Mouse (Mus musculus): ENCODE data around the gene Ptpn3. TPM values are rescaled to one million over a fixed set of nuclear protein-coding genes. Genes with fewer than 3 reads are reported as not detected.

Gene Ptpn3
- total RNA-seq, 2 experiments from 2014 or later: 31.6 to 36.7 TPM

DNA sequence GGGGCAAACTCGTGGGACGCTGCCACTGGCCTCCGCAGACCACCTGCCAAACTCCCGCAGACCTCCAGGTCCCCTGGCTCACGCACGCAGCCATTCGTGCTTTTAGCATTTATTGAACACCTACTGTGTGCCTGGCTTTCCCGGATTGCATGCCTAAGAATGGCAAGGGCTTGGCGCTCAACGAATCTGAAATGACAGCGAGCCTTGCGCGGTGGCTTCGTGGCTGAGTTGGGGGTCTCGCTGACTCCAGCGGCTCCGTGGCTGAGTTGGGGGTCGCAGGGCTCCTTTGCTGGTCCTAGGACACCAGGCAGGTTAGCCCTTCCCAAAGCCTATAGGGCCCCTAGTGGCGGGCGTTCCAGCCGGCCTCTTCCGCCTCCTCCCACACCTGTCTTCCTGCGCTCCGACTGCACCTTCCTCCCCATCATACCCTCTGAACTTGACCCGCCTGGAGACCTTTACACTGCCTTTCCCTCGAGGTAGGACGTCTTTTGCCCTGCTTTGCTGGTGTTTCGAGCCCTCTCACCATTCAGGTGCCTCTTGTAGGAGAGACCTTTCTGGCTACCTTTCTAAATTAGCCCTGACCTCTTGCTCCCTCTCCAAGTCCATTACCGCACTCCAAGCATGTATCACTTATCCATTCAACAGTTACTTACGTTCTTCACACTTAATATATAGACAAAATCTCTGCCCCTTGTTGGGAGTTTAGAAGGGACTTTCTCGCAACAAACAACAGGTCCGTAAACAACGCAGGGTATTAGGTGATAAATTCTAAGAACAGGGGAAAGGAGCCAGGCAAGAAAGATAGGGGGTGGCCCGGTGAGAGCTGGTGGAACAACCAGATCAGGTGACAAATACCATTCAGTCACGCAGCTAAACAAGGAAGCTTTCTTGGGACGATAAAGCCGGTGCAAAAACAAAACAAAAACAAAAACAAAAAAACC, 898 bp downstream of the Ptpn3 start:
- intact Hi-C loops (cut with DNase I): no loop called here
- DNase-seq (ENCODE audit: low spot score): no peak

DNA sequence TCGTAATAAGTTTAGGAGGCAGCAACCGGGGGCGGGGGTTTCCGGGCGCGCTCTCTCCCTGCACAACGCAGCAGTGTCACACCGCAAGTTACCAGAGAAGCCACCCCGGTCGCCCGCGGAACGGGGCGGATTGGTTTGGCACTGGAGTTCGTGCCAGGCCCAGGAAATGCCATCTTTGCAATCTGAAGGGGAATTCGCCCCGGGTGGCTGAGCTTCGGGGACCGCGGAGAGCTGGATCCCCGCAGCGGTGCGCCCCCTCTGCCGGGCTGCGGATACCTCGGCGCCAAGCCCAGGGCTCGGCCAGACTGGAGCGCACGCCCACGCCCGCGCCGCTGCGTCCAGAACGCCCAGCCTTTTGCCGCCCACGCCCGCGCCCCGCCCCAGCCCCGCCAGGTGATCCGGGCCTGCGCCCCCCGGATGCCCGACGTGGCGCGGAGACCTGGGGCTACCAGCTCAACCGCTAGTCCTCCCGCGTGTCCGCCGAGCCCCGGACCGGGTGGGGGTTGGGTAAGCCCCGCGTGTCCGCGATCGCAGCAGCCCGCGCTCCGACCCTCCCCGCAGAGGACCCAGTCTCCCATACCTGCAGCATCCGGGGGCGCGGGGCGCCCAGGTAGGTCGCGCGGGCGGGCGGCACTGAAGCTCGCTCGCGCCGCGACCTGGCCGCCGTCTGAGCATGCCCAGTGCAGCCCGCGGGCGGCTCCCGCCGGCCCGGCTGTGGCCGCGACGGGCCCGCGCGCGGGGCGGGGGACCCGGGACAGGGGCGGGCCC, 1.8 kb downstream of the Ptpn3 start:
- intact Hi-C loops (cut with DNase I): no loop called here
- peak; percentile 38 for DNase-seq (ENCODE audit: low spot score)

- intact Hi-C loops (cut with DNase I): no loop called here
- DNase-seq (ENCODE audit: low spot score): no peak
Observed at GRCm38 (mm10) chr4:57299308-57299700, 2.3 kb downstream of the Ptpn3 start.

GRCm38 (mm10) chr4:57298181-57298580, 3.5 kb downstream of the Ptpn3 start:
- no peak for DNase-seq (ENCODE audit: low spot score)
- intact Hi-C loops (cut with DNase I): no loop called here

DNA sequence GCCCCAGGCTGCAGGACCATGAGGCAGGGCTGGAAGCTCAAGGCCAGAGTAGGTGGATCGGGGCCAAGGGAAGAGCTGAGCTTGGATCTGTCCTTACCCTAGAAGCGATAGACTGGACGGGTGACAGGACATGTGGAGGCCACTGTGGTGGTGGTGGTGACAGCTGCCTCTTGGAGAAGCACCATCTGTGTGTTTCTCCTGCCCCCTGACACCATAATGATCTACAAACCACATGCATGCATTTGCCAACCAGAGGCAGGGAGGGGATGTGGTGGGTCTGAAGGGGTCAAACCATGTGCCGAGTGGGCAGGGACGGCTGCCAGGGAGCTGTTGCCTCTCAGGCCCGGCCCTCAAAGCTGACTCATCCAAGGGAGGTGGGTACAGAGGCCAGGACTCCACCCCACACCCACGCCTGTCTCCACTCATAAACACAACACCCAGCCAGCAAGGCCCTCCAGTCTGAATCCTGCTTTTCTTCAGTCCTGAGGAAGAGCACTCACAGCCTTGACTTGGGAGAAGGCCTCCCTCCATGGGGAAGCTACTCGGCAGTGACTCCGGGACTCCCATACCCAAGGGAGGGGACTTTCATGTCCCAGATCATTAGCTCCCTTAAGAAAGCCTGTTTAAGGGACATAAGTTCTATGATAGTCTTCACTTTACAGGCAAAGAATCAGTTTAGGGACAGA, 6.5 kb downstream of the Ptpn3 start:
- DNase-seq (ENCODE audit: low spot score): peak; percentile 78
- intact Hi-C loops (cut with DNase I): no loop called here

DNA sequence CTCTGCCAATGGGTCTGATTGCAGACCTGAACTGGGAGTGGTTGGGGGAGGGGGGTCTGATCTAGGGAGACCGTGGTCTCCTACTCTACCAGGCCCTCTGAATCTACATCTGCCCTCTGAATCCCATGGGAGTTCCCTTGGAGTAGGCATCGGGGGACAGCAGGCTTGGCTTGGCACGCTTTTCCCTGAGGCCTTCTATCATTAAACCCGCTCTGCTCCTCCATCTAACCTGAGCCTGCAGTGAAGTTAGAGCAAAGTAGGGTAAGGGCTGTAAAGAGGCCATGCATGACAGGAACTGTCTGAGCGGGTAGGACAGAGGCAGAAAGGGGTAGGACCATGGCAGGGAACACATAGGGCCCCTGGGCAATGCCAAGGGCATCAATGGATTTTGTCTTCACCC, 9.0 kb downstream of the Ptpn3 start:
- no peak for DNase-seq (ENCODE audit: low spot score)

DNA sequence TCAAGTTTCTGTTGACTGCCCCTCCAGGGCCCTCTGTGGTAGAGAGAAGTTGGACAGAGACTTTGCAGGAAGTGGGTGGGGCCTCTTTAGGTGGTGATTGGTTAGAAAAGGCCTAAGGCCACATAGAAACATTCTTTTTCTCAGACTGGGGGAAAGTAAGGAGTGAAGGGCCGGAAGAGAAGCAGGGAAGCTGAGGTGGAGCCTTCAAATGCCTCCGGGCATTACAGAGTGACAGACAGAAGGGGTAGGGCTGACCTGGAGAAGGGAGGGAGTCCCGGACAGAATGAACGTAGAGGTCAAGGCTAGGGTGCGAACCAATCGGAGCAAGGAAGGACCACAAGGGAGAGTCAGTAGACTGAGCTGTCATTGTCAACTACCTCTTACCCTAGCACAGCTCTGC, 11.6 kb downstream of the Ptpn3 start:
- no peak for DNase-seq (ENCODE audit: low spot score)
- intact Hi-C loops (cut with DNase I): no loop called here

More for the DNA sequence above, 9.0 kb downstream of the Ptpn3 start:
- intact Hi-C loops (cut with DNase I): no loop called here

- intact Hi-C loops (cut with DNase I): no loop called here
- no peak for DNase-seq (ENCODE audit: low spot score)
Observed at GRCm38 (mm10) chr4:57287808-57288207, 13.8 kb downstream of the Ptpn3 start.

DNA sequence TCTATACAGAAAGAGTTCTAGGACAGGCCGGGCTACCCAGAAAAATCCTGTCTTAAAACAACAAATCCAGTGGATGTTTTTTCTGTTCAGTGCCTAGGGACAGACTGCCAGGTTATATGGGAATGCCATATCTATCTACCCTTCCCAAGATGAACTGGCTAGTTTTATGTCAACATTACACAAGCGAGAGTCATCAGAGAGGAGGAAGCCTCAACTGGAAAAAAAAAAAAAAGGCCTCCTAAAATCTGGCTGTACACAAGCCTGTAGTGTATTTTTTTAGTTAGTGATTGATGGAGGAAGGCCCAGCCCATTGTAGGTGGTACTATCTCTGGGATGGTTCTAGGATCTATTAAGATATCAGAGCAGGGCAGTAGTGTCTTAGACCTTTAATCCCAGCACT, 16.4 kb downstream of the Ptpn3 start:
- DNase-seq (ENCODE audit: low spot score): no peak
- intact Hi-C loops (cut with DNase I): no loop called here

DNA sequence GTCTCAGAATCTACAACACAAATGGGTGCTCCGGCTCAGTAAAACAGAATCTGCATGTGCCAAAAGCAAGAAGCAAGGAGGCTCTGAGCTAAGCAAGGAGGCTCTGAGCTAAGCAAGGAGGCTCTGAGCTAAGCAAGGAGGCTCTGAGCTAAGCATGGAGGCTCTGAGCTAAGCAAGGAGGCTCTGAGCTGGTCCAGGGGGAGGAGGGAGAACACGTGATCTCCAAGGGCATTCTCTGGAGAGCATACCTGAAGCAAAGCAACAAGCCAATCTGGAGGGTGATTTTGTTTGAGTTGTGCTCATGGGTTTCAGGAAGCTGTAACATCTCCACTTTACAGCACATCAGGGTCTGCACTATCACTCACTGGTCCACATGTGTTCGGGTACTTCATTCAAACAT, 18.4 kb downstream of the Ptpn3 start:
- no peak for DNase-seq (ENCODE audit: low spot score)
- intact Hi-C loops (cut with DNase I): no loop called here

GRCm38 (mm10) chr4:57282630-57283029, 19.0 kb downstream of the Ptpn3 start:
- no peak for DNase-seq (ENCODE audit: low spot score)
- intact Hi-C loops (cut with DNase I): no loop called here

DNA sequence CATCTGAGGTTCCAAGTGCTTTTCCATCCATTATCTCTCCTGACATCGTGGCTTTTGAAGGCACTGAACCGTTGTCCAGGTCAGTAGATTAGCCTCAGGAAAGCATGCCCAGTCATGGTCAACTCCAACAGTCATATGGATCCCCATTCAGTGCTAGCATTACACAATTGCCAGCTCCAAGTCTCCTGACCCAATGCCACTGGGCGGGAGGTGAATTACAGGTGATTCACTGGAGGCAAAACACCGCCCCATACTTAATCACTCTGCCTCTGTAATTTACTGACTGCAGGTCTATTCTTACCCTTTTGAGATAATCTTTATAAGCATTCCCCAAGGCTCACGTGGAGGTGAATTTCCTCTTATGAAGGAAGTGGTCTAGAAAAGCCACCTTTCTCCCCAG, 19.5 kb downstream of the Ptpn3 start:
- intact Hi-C loops (cut with DNase I): no loop called here
- no peak for DNase-seq (ENCODE audit: low spot score)

GRCm38 (mm10) chr4:57280888-57281287, 20.7 kb downstream of the Ptpn3 start:
- intact Hi-C loops (cut with DNase I): no loop called here

GRCm38 (mm10) chr4:57279229-57279628, 22.4 kb downstream of the Ptpn3 start:
- intact Hi-C loops (cut with DNase I): loop anchor here (5.0 kb wide), 1 partner anchor 212 kb away; no protein-coding TSS in a partner anchor
- no peak for DNase-seq (ENCODE audit: low spot score)

More at GRCm38 (mm10) chr4:57280888-57281287, 20.7 kb downstream of the Ptpn3 start:
- DNase-seq (ENCODE audit: low spot score): peak; percentile 69

DNA sequence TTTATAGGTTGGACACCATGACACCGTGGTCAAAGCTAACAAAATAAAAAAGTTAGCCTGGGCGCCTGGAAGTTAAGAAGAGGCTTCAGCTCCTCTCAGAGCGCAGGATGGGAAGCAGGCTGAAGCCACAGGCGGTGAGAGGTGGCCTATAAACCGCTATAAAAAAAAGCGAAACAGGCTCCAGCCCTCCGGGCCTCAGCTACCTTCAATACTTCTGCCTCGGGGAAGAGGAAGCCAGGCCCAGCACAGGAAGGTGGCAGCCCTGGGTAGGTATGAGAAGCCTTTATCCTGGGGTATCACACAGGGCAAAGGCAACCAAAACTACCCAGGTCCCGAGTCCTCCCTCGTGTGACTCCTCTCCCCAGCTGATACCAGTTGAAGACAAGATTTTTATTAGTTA, 22.8 kb downstream of the Ptpn3 start:
- intact Hi-C loops (cut with DNase I): loop anchor here (5.0 kb wide), 1 partner anchor 212 kb away; no protein-coding TSS in a partner anchor
- DNase-seq (ENCODE audit: low spot score): no peak

DNA sequence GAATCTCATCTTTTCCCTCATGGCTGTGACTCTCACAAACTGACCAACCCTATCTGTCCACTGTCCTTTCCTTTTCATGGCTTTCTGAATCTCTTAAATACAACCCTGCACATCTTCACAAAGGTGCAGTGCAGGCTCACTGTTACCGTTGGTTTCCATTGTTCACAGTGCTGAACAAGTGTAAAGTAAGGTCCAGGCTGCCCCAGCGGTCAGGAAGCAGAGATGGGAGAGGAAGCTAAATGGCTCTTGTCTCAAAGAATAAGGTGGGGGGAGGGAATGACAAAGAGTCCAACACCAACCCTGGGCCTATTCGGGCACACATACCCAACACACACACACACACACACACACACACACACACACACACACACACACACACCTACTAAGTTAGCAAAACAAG, 24.0 kb downstream of the Ptpn3 start:
- intact Hi-C loops (cut with DNase I): loop anchor here (5.0 kb wide), 1 partner anchor 210 kb away; no protein-coding TSS in a partner anchor
- DNase-seq (ENCODE audit: low spot score): no peak

- DNase-seq (ENCODE audit: low spot score): no peak
- intact Hi-C loops (cut with DNase I): loop anchor here (5.0 kb wide), 1 partner anchor 208 kb away; no protein-coding TSS in a partner anchor
Observed at GRCm38 (mm10) chr4:57275116-57275743, 26.4 kb downstream of the Ptpn3 start.

DNA sequence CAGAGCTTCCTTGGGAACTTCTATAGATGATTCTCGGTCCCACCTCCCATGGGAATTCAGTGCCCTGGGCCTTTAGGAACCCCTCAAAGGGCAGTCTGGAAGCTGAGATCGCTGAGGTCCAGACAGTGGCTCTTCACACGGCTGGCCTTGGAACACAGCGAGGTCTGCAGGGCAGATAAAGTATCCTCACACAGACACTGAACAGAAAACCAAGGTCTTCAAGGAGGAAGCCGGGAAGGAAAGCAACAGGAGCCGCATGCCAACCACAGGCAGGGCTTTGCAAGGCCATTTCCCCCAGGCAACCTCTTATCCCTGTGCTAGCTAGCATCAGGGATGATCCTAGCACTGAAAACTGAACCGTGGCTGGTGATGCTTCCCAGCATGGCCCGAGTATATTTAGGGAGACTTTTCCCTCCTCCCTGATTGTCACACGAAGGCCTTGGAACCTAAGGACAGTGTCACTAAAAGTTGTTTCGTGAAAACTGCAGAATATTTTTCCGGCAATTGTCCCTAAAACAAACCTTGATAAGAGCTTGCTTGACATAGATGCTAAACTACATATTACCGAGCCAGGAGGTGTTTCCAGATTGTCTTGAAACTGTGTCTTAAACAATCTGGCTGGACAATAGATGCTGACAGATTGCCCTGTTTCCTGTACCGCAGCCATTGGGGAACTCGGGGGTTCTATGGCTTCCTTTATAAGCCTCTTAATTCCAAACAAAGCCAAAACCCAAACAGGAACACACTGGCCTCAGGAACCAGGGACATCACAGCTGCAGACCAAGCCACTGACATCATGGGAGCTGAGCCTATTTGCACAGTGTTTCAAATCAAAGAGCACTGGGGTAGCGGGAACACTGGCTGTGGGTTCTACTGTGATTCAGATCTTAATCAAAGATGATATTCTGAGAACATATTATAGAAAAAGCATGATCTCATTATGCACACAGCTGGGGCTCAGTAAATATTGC, 27.8 kb downstream of the Ptpn3 start:
- DNase-seq (ENCODE audit: low spot score): no peak
- intact Hi-C loops (cut with DNase I): no loop called here

DNA sequence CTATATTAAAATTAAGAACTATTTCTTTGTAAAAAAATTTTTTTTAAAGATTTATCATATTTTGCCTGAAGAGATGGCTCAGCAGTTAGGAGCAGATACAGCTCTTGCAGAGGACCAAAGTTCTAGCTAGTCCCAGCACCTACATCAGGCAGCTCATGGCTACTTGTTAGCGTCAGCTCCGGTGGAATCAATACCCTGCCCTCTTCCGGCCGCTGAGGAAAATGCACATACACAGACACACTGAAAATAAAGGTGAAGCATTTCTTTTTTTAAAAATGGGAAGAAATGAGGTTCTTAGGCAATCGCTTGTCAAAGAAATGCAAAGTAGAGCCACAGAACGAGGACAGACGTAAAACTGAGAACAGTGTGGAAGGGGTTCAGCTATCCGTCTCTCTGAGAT, 30.6 kb downstream of the Ptpn3 start:
- no peak for DNase-seq (ENCODE audit: low spot score)
- intact Hi-C loops (cut with DNase I): no loop called here
